Mouse (Mus musculus) neural tube, embryonic 14.5 days (tissue): ENCODE data around the gene Rps2. TPM values are rescaled to one million over a fixed set of nuclear protein-coding genes. Genes with fewer than 3 reads are reported as not detected.

Experiments
- ATAC-seq: fragments of 200-750 bp; cut with Nextera tagmentation; 2 replicates; pipeline ENCODE4 v1.8.0; 2017; ENCODE audit warnings: low read depth, mild to moderate bottlenecking, moderate TSS enrichment, moderate library complexity
- H3K27ac ChIP-seq: fragments of 300-500 bp; sonication (generic); 2 replicates; pipeline ENCODE4 v1.5.1; 2014; ENCODE audit warnings: low read depth, mild to moderate bottlenecking, control low read depth, low read length, moderate library complexity, mixed read lengths
- H3K27me3 ChIP-seq: fragments of 300-500 bp; sonication (generic); 2 replicates; pipeline ENCODE4 v1.6.1; 2014; ENCODE audit warnings: low read length; ENCODE audit not compliant: control insufficient read depth, insufficient read depth
- H3K36me3 ChIP-seq: fragments of 300-500 bp; sonication (generic); 2 replicates; pipeline ENCODE4 v1.6.1; 2014; ENCODE audit warnings: low read length, mixed read lengths; ENCODE audit not compliant: control insufficient read depth, insufficient read depth
- H3K4me1 ChIP-seq: fragments of 300-500 bp; sonication (generic); 2 replicates; pipeline ENCODE4 v1.6.1; 2014; ENCODE audit warnings: low read length; ENCODE audit not compliant: control insufficient read depth, insufficient read depth
- H3K4me2 ChIP-seq: fragments of 300-500 bp; sonication (generic); 2 replicates; pipeline ENCODE4 v1.6.1; 2014; ENCODE audit warnings: mild to moderate bottlenecking, low read depth, low read length, control low read depth
- H3K4me3 ChIP-seq: fragments of 300-500 bp; sonication (generic); 2 replicates; pipeline ENCODE4 v1.5.1; 2014; ENCODE audit warnings: low read depth, low read length, control low read depth, mixed read lengths
- H3K9ac ChIP-seq: fragments of 300-500 bp; sonication (generic); replicated peaks from 2 replicates; pipeline ENCODE4 v1.6.1; 2014; ENCODE audit warnings: low read depth, mild to moderate bottlenecking, control low read depth, low read length, mixed read lengths
- H3K9me3 ChIP-seq: fragments of 300-500 bp; sonication (generic); 2 replicates; pipeline ENCODE4 v1.6.1; 2016; ENCODE audit warnings: low read length; ENCODE audit not compliant: control insufficient read depth
- WGBS: fragments of 180-500 bp; shearing (Covaris S2); extraction: QIAGEN DNeasy Blood & Tissue Kit; methylation state at CpG from one replicate; pipeline ENCODE4 v1.1.7; 2014; 5-methylcytosine and 5-hydroxymethylcytosine counted together
- polyA plus RNA-seq: library from polyadenylated mRNA; unstranded; fragments of >200 nt; fragmentation: Nextera tagmentation; extraction: Ambion mirVana; gene quantifications from 2 replicates; pipeline ENCODE4 v1.2.1, GENCODE M21; 2014

Rps2 gene
- polyA plus RNA-seq, 1 experiment from 2014 or later = 742 TPM

DNA sequence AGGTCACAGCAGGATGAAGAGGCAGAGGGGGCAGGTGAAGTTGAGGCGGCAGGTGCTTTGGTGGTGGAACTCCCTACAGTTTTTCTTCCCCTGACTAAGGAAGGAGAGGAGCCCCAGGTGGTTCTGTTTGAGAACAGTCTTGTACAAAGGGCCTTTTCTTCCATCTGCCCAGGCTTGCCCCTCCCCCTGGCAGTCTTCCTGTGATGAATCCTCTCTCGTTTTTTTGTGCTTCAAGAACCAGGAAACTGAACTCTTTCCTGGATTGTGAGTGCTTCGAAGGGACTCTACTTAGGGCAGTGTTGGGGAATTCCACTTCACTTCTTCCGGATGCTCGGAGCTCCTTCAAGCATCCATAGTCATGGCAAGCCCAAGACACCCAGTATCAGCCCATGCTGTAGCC lies 19.9 kb upstream of the Rps2 start:
- Histone ChIP-seq H3K4me1 (peaks cover 11% of the 10 kb centered on the region; the same call in 1 of the 2 replicates), H3K9ac (no peak overlapping the region), H3K27ac (no peak overlapping the region), H3K9me3 (no peaks in the 10 kb centered on the region), H3K4me2 (no peak overlapping the region), H3K27me3 (no peaks in the 10 kb centered on the region), H3K36me3 (peaks cover 30% of the 10 kb centered on the region), H3K4me3 (no peak overlapping the region)
- WGBS = 21% methylated on average over 5 of the region's 5 CpGs
- ATAC-seq = no peak

DNA sequence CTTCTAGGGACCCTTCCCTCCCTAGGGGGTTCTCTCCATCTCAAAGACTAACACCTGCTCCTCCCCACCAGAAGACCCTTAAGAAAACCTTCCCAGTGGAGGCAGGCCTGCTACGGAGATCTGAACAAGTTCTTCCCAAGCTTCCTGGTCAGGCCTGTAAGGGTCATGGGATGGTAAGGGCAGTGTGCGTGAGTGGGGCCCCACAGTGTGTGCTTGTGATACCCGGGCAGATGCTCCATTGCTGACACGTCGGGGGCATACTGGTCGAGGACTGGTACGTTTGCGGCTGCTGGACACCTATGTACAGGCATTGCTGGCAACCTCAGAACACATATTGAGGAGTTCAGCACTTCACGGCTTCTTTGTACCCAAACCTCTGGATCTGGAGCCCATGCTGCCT lies 19.2 kb upstream of the Rps2 start:
- peaks cover 11% of the 10 kb centered on the region; the same call in 1 of the 2 replicates for H3K4me1 ChIP-seq
- no peak overlapping the region for H3K4me3 ChIP-seq
- H3K36me3 ChIP-seq = peaks cover 32% of the 10 kb centered on the region
- no peak for ATAC-seq
- H3K27me3 ChIP-seq = no peaks in the 10 kb centered on the region
- WGBS = 66% methylated on average over 9 of the region's 9 CpGs
- no peak overlapping the region for H3K27ac ChIP-seq
- no peak overlapping the region for H3K4me2 ChIP-seq
- no peaks in the 10 kb centered on the region for H3K9me3 ChIP-seq
- H3K9ac ChIP-seq = no peak overlapping the region

GRCm38 (mm10) chr17:24699473-24699872 lies 18.4 kb upstream of the Rps2 start:
- Histone ChIP-seq H3K9ac (no peak overlapping the region), H3K4me1 (peaks cover 11% of the 10 kb centered on the region; the same call in 1 of the 2 replicates), H3K27me3 (no peaks in the 10 kb centered on the region), H3K4me3 (no peak overlapping the region), H3K36me3 (peaks cover 39% of the 10 kb centered on the region), H3K4me2 (no peak overlapping the region), H3K9me3 (no peaks in the 10 kb centered on the region), H3K27ac (no peak overlapping the region)
- 86% methylated on average over 2 of the region's 2 CpGs for WGBS
- ATAC-seq = no peak

DNA sequence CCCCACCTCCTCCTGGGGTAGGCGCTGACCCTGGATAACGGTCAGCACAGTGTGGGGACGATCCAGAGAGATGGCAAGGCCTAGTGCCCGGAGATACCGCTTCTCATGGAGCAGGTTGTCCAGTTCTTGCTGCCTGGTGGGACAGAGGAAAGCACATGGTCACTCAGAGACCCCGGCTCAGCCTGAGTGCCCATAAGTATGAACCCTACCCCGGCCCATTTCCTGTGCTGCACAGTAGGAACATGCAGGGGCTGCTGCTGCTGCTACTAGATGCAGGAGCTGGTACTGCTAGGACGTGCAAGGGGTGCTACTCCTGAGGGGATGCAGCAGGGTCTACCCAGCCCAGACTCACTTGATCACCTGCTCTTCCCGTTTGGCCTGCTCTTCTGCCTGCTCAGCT lies 16.7 kb upstream of the Rps2 start:
- no peak overlapping the region for H3K4me3 ChIP-seq
- ATAC-seq = no peak
- no peak overlapping the region for H3K9ac ChIP-seq
- H3K4me2 ChIP-seq = no peak overlapping the region
- no peak overlapping the region for H3K27ac ChIP-seq
- H3K4me1 ChIP-seq = 0 out of 2 replicates have a peak, but pooled peaks cover 3% of the 10 kb centered on the region
- 95% methylated on average over 9 of the region's 9 CpGs for WGBS
- no peaks in the 10 kb centered on the region for H3K27me3 ChIP-seq
- peaks cover 42% of the 10 kb centered on the region for H3K36me3 ChIP-seq
- H3K9me3 ChIP-seq = no peaks in the 10 kb centered on the region

DNA sequence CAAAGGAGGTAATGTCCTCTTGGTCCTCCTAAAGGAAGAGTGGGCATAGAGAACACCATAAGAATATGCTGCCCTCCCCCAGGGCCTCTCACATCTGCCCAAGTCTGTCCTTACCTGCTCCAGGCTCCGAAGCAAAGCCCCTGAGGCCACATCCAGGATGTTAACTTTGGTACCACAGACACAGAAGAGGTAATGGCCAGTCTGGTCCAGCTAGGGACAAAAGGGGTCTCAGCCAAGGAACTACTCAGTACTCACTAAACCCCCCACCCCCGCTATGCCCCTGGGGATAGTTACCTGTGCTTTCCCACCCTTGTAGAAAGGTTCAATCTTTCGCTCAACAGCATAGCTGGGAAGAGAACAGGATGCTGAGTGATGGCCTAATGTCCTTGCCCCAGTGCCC lies 12.1 kb upstream of the Rps2 start:
- Histone ChIP-seq H3K27me3 (no peaks in the 10 kb centered on the region), H3K36me3 (peaks cover 28% of the 10 kb centered on the region), H3K4me2 (no peak overlapping the region), H3K4me1 (peaks cover 7% of the 10 kb centered on the region; the same call in 1 of the 2 replicates), H3K9ac (no peak overlapping the region), H3K27ac (no peak overlapping the region), H3K4me3 (no peak overlapping the region), H3K9me3 (no peaks in the 10 kb centered on the region)
- ATAC-seq = no peak
- WGBS = 97% methylated on average over 3 of the region's 3 CpGs

DNA sequence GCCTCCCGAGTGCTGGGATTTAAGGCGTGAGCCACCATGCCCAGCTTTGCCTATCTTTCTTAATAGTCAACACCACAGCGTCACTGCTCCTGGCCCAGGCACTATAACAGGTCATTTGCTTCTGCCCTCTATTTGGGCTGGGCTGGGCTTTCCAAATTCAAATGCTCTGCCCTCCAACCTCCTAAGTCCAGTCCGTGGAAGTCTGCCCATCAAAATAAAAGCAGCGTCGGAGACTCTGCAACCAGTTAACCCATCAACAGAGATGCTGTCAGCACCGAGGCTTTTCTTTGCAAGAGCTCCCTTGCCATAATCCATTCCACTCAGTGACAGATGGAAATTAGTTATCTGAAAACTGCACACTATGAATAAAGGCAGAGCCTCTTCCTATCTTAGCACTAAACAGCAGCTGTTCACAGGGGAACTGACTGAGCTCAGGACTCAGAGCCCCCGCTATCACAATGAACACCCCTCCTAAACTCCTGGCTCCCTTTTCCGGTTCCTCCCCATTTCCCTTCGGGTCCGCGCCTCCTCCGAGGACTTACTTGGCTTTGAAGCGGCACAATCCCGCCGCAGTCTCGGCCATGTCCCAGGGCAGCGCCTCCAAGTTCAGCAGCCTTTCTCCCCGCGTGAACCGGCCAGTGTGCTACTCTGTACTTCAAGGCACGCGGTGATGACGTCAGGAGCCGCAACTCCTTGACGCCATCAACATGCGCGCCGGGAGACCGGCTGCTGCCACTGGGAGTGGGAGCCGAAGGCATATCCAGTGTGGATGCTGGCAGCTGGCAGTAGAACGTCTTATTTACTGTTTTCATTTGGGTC lies 10.7 kb upstream of the Rps2 start, which contains the start of gene Tbl3:
Gene Tbl3, minus strand, starts transcription at position 679 of the 819 bp plus-strand sequence.
- H3K4me2 ChIP-seq = peak within 1 kb of the TSS; percentile 89
- peak within 1 kb of the TSS; percentile 73 for H3K27ac ChIP-seq
- peak within 1 kb of the TSS; percentile 68 for H3K9ac ChIP-seq
- no peaks in the 10 kb centered on the region for H3K9me3 ChIP-seq
- no peaks in the 10 kb centered on the region for H3K27me3 ChIP-seq
- H3K4me3 ChIP-seq = peak within 1 kb of the TSS; percentile 80
- 4% methylated on average over 32 of the region's 32 CpGs for WGBS
- H3K4me1 ChIP-seq = peaks cover 7% of the 10 kb centered on the region; the same call in 1 of the 2 replicates
- H3K36me3 ChIP-seq = peaks cover 15% of the 10 kb centered on the region; the same call in 1 of the 2 replicates
- peak; percentile 93 for ATAC-seq

GRCm38 (mm10) chr17:24707801-24708425 lies 10.0 kb upstream of the Rps2 start:
- peak; percentile 51; the same call in 1 of the 2 replicates for ATAC-seq
- H3K36me3 ChIP-seq = peaks cover 13% of the 10 kb centered on the region; the same call in 1 of the 2 replicates
- 7% methylated on average over 24 of the region's 24 CpGs for WGBS
- H3K27ac ChIP-seq = peak overlapping the region; percentile 73
- H3K4me3 ChIP-seq = peak overlapping the region; percentile 80
- peak overlapping the region; percentile 68 for H3K9ac ChIP-seq
- no peaks in the 10 kb centered on the region for H3K27me3 ChIP-seq
- H3K4me2 ChIP-seq = peak overlapping the region; percentile 89
- no peaks in the 10 kb centered on the region for H3K9me3 ChIP-seq
- peaks cover 7% of the 10 kb centered on the region; the same call in 1 of the 2 replicates for H3K4me1 ChIP-seq

DNA sequence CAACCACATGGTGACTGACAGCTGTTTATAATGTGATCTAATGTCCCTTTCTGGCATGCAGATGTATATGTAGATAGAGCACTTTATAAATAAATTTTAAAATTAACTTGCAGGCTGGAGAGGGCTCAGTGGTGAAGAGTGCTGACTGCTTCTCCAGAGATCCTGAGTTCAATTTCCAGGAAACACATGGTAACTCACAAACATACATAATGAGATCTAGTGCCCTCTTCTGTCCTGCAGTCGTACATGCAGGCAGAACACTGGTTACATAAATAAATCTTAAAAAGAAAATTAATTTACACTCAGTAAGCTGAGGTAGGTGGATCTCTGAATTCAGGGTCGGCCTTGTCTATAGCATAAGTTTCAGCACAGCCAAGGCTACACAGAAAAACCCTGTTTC lies 9.3 kb upstream of the Rps2 start:
- H3K9me3 ChIP-seq = no peaks in the 10 kb centered on the region
- H3K27ac ChIP-seq = no peak overlapping the region
- peaks cover 10% of the 10 kb centered on the region; the same call in 1 of the 2 replicates for H3K36me3 ChIP-seq
- H3K4me1 ChIP-seq = peaks cover 7% of the 10 kb centered on the region; the same call in 1 of the 2 replicates
- H3K9ac ChIP-seq = no peak overlapping the region
- no peak overlapping the region for H3K4me3 ChIP-seq
- WGBS = 28% methylated on average over 2 of the region's 2 CpGs
- H3K27me3 ChIP-seq = no peaks in the 10 kb centered on the region
- no peak overlapping the region for H3K4me2 ChIP-seq
- no peak for ATAC-seq

- Histone ChIP-seq H3K27me3 (no peaks in the 10 kb centered on the region), H3K9me3 (no peaks in the 10 kb centered on the region), H3K4me1 (peaks cover 5% of the 10 kb centered on the region; the same call in 1 of the 2 replicates), H3K4me3 (no peak overlapping the region), H3K27ac (no peak overlapping the region), H3K9ac (no peak overlapping the region), H3K36me3 (0 out of 2 replicates have a peak, but pooled peaks cover 4% of the 10 kb centered on the region), H3K4me2 (no peak overlapping the region)
- WGBS = 50% methylated on average over 6 of the region's 6 CpGs
- no peak for ATAC-seq
Observed at GRCm38 (mm10) chr17:24715556-24715955, 2.4 kb upstream of the Rps2 start.
